Mouse (Mus musculus) activated CD4-positive, CD25-positive, alpha-beta regulatory T cell (primary cell): ENCODE results near the gene Lsp1. TPM values are rescaled to one million over a fixed set of nuclear protein-coding genes. Genes with fewer than 3 reads are reported as not detected.

Experiments used
- polyA plus RNA-seq, 2 experiments: library from polyadenylated mRNA; unstranded; fragments of 100-300 nt; shearing (Covaris generic); gene quantifications; one replicate each; pipeline ENCODE4 v1.2.1; 2017

The Lsp1 gene
- 1,000 to 10,000 TPM; 1,045 to 1,500 TPM for polyA plus RNA-seq

GRCm38 (mm10) chr7:142460636-142461077 lies at the start of gene Lsp1:
TSS of gene Lsp1 (plus strand) at chr7:142460809.

DNA sequence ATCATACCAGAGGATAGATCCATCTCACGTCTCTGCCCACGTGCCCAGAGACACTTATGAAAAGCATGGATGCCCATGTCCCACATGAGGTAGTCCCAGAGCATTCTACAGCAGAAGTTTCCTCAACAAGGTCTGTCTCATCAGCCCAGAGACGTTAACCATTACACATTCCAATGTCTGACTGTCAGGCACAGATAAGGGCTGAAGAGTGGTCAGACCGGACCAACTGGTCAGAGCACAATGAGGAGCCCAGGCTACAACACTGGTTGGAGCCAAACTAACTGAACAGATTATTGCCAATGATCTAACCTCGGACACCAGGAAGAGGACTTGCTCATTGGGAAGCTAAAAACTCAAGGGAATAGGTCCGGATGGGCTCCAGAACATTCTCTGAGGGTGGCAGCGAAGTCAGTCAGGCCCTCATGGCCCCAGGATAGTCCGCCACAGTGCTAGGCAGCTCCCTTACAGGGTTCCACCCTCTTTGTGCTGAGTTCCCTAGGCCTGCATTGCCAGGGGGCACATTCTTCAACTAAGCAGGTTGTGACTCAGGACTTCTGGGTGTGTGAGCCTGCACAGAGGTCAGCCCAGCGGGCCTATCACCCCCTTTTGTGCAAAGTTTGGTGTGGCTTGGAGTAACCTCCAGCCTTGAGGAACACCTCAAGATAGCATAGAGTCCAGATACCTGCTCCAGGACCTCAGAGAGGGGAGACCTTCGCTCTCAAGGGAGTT lies 26.3 kb upstream of the Lsp1 start, which contains the start of gene Syt8:
TSS of gene Syt8 (plus strand) at position 714 of the 729 bp plus-strand sequence.

GRCm38 (mm10) chr7:142441585-142441984 lies 19.0 kb upstream of the Lsp1 start, which contains the start of gene Tnni2:
TSS of gene Tnni2 (plus strand) at chr7:142441808.

GRCm38 (mm10) chr7:142498575-142498974 lies 38.0 kb downstream of the Lsp1 start, which contains the start of gene Tnnt3:
TSS of gene Tnnt3 (plus strand) at chr7:142498836.

DNA sequence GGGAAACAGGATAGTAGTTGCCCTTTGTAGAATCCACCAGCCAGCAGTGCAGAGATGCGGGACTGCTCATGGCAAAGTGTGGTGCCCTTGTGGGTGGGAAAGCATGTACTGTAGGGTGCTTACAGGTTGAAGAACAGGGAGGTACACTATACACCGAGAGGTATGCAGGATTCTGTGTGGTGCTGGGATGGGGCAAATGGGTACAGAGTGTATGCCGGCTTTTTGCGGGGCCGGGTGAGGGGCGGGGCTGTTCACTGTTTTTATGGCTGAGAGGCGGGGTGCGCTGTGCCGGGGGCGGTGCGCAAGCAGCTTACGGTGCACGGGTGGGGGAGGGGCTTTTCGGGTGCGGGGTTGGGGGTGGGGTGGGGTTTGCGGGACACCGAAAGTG lies 72.1 kb downstream of the Lsp1 start, which contains the start of gene Mrpl23:
TSS of gene Mrpl23 (plus strand) at position 16 of the 388 bp plus-strand sequence.

Other genes with a start within 250 kb of the Lsp1 start
- not detected for gene Gm7579, start 248.9 kb upstream of the Lsp1 start, polyA plus RNA-seq
- not detected for gene Krtap5-5, start 230.8 kb upstream of the Lsp1 start, polyA plus RNA-seq
- gene Gm40460, start 219.7 kb upstream of the Lsp1 start, polyA plus RNA-seq = not detected
- gene Gm2431, start 202.5 kb upstream of the Lsp1 start, polyA plus RNA-seq = not detected
- gene Gm4559, start 186.4 kb upstream of the Lsp1 start, polyA plus RNA-seq = not detected
- gene Krtap5-1, start 163.7 kb upstream of the Lsp1 start, polyA plus RNA-seq = not detected
- gene Krtap5-4, start 157.3 kb upstream of the Lsp1 start, polyA plus RNA-seq = not detected
- 10 to 100 TPM in 1 of 2 experiments, 1 to 10 TPM in 1; 6.1 to 10.4 TPM for gene Ifitm10, start 87.1 kb upstream of the Lsp1 start, polyA plus RNA-seq
- gene Gm49369, start 78.1 kb upstream of the Lsp1 start, polyA plus RNA-seq = under 1 TPM; 0.74 to 0.75 TPM
- gene Ctsd, start 72.8 kb upstream of the Lsp1 start, polyA plus RNA-seq = 100 to 1,000 TPM; 374 to 473 TPM
- under 1 TPM in 1 of 2 experiments, not detected in 1; 0.68 TPM for gene Syt8, start 26.0 kb upstream of the Lsp1 start, polyA plus RNA-seq
- gene Tnni2, start 19.0 kb upstream of the Lsp1 start, polyA plus RNA-seq = under 1 TPM in 1 of 2 experiments, not detected in 1; 0.51 TPM
- gene Tnnt3, start 38.0 kb downstream of the Lsp1 start, polyA plus RNA-seq = 1 to 10 TPM; 2.6 to 3.5 TPM
- 1 to 10 TPM; 4.7 to 8.8 TPM for gene Mrpl23, start 71.9 kb downstream of the Lsp1 start, polyA plus RNA-seq
- gene Igf2, start 206.0 kb downstream of the Lsp1 start, polyA plus RNA-seq = not detected
- not detected for gene Gm49394, start 209.1 kb downstream of the Lsp1 start, polyA plus RNA-seq